Mouse (Mus musculus): Measurements from ENCODE around the gene Kbtbd2.
A peak's percentile ranks its signal among the peaks of the same experiment; 100 is the strongest.

Kbtbd2 gene

DNA sequence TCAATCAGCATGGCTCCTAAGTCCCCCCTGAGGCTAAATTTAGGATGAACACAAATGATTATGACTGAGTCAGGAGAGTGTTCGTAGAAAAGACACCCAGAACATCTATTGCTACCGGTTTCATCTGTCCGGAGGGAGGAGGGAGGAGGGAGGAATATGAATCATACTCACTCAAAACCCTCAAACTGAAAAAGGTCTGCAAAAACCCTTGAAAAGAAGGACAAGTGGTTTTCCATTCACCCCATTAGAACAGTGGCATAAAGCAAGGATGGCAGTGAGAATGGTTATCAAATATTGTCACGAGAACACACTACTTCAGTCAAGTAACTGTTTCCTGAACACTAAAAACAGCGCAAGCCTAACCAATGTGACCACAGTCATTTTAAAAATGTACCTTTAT is 12.5 kb downstream of the Kbtbd2 start:
- no peak for DNase-seq (ENCODE audit: low read depth, low spot score)

DNA sequence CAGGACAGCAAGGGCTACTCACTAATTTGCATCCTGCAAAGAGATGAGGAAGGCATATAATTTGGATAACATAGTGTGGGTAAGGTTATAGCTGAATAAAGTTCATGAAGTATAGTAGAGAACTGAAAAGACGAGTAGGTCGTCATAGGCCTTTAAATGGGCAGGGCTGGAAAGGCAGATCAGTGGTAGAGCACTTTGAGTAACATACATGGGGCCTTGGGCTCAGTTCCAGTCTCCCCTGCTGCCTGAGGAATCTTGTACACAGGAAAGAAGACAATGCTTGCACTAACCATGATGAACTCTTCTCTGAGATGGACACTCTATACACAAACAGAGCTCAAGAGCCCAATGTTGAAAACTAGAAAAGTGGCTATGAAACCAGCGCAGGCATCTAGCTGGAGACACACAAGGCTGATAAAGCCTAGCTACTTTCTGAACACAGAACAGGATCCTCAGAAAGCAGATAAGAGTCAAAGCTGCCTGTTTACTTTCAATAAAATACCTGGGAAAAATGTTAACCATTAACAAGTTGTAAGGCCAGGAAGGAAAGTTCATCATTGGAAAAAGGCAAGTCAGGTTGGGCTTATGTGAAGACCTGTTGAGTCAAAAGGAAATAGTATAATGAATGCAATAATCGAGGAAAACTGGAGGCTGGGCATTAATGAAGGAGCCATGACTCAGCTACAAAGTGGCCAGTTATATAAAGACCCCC is 13.9 kb downstream of the Kbtbd2 start:
- DNase-seq (ENCODE audit: low read depth, low spot score): no peak

DNA sequence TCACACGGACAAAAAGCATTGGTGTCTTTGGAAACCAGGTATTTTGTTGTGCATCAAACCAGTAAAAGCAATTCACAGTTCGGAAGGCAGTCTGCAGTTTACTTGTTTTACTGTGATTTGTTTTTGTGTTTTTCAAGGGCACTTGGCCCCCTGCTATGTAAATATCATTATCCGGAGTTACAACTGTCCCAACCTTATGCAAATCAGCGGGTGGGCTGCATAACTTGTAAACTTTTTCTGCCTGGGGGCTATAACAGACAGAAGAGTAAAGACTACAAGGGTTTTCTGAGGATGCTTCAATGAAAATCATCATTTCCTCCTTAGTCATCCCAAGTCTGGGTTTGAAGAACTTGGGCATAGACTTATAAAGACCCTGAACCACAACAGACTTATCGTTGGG is 18.0 kb downstream of the Kbtbd2 start:
- no peak for DNase-seq (ENCODE audit: low read depth, low spot score)

- no peak for DNase-seq (ENCODE audit: low read depth, low spot score)
Measured at GRCm38 (mm10) chr6:56775816-56776215, 21.8 kb downstream of the Kbtbd2 start.

- DNase-seq (ENCODE audit: low read depth, low spot score): no peak
Measured at GRCm38 (mm10) chr6:56765696-56766095, 31.9 kb downstream of the Kbtbd2 start.

DNA sequence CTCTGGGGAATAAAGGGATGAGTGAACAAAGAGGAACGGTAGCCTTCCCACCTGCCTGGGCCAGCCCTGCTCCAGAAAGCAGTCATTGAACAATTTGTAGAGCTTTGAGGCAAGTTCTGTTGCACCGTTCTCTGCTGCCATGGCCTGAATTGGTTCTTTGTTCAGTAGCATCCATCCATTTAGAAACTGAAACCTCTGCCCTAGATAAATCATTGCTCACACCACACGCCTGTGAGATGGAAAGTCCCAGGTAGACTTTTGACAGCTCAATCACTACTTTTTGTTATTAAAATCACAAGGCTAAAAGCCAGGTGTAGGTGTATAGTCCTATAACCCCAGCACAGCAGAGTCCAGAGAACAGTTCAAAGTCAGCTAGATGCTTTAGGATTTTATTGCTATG is 32.3 kb downstream of the Kbtbd2 start:
- DNase-seq (ENCODE audit: low read depth, low spot score): no peak

- DNase-seq (ENCODE audit: low read depth, low spot score): no peak
Measured at GRCm38 (mm10) chr6:56759324-56759723, 38.3 kb downstream of the Kbtbd2 start.

GRCm38 (mm10) chr6:56756117-56756516 is 41.5 kb downstream of the Kbtbd2 start:
- no peak for DNase-seq (ENCODE audit: low read depth, low spot score)

DNA sequence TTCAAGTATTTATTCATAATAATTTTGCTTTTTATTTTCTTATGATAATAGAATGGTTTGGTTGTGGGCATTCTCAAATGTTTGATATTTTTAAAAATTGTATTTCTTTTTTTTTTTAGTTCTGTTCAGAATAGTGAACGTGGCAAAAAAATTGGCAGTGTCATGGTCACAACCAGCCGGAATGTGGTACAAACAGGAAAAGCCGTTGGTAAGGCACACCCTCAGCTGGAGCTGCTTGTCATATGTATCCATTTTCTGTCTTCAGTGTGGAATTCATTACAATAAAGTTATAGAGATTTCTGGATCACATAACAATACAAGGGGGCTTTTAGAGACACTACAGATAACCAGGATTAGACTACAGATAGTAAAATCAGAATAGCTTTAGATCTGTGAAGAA is 43.9 kb downstream of the Kbtbd2 start:
- no peak for DNase-seq (ENCODE audit: low read depth, low spot score)

GRCm38 (mm10) chr6:56745950-56746543 is 51.6 kb downstream of the Kbtbd2 start:
- DNase-seq (ENCODE audit: low read depth, low spot score): peak; percentile 19

DNA sequence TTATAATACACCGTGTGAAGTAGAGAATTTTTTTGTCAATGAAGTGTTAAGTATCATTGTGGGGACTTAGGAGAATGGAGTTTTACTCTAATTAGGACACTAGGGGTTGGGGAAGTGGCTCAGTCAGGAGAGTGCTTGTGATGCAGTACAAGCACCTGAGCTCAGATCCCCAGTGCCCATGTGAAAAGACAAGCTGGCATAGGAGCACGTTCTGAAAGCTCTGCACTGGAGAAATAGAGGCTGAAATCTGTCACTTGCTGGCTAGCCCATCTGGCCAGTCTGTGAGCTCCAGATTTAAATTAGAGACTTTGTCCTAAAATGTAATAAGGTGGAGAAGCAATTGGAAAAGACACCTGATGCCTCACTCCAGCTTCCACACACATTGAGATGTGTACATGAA is 65.1 kb downstream of the Kbtbd2 start:
- DNase-seq (ENCODE audit: low read depth, low spot score): no peak

All from retina, postnatal 7 days (tissue).